Mouse (Mus musculus) cortical plate, adult 2 months (tissue): Measurements from ENCODE around the gene Rdh19.

Source experiments
- CTCF ChIP-seq: fragments of 200-500 bp; IDR thresholded peaks from 2 replicates; pipeline ENCODE4 v1.5.1; 2011; ENCODE audit warnings: mild to moderate bottlenecking, control low read depth, low read length; ENCODE audit not compliant: insufficient read depth; ENCODE audit errors: extremely low read depth
- POLR2A ChIP-seq: fragments of 200-500 bp; IDR thresholded peaks from 2 replicates; pipeline ENCODE4 v1.6.1; 2011; ENCODE audit warnings: mild to moderate bottlenecking, low read length, control low read depth; ENCODE audit not compliant: insufficient read depth; ENCODE audit errors: extremely low read depth

DNA sequence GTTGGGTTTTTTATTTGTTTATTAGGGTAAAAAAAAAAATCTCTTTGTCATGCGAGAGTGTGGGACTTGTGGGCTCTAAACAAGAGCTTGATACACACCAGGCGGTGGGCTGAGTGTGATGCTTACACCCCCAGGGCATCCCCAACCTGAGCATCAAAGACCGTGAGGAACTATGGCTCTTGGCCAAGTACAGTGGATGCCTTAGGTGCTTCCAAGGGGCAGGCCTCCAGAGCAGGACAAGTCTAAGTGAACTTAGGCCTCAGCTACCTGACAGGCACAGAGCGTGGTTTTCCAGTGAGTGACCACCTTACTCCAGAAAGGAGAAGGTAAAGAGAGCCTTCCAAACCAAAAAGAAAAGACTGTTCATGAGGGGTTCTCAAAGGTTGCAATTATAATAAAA, 37.2 kb downstream of the Rdh19 start:
- TF ChIP-seq CTCF (no peak), POLR2A (no peak)
